Mouse (Mus musculus) lung, embryonic 16.5 days (tissue): ENCODE results near the gene Calr3. TPM values are rescaled to one million over a fixed set of nuclear protein-coding genes. Genes with fewer than 3 reads are reported as not detected.

Experiments
- ATAC-seq: fragments of 200-750 bp; cut with Nextera tagmentation; 2 replicates; pipeline ENCODE4 v1.8.0; 2017; ENCODE audit warnings: low read depth, mild to moderate bottlenecking, moderate library complexity
- H3K27ac ChIP-seq: fragments of 300-500 bp; sonication (generic); 2 replicates; pipeline ENCODE4 v1.5.1; 2014; ENCODE audit warnings: mild to moderate bottlenecking, control low read depth, low read length
- H3K27me3 ChIP-seq: fragments of 300-500 bp; sonication (generic); 2 replicates; pipeline ENCODE4 v1.6.1; 2014; ENCODE audit warnings: low read depth, low read length, mixed read lengths; ENCODE audit not compliant: control insufficient read depth, insufficient read depth
- H3K36me3 ChIP-seq: fragments of 300-500 bp; sonication (generic); 2 replicates; pipeline ENCODE4 v1.6.1; 2014; ENCODE audit warnings: low read length; ENCODE audit not compliant: control insufficient read depth, insufficient read depth
- H3K4me1 ChIP-seq: fragments of 300-500 bp; sonication (generic); replicated peaks from 2 replicates; pipeline ENCODE4 v1.6.1; 2014; ENCODE audit warnings: low read length, mixed read lengths; ENCODE audit not compliant: control insufficient read depth, insufficient read depth
- H3K4me2 ChIP-seq: fragments of 300-500 bp; sonication (generic); 2 replicates; pipeline ENCODE4 v1.6.1; 2014; ENCODE audit warnings: low read depth, low read length, control low read depth
- H3K4me3 ChIP-seq: fragments of 300-500 bp; sonication (generic); 2 replicates; pipeline ENCODE4 v1.5.1; 2014; ENCODE audit warnings: mild to moderate bottlenecking, low read length, control low read depth
- H3K9ac ChIP-seq: fragments of 300-500 bp; sonication (generic); 2 replicates; pipeline ENCODE4 v1.6.1; 2014; ENCODE audit warnings: low read length, control low read depth
- H3K9me3 ChIP-seq: fragments of 300-500 bp; sonication (generic); 2 replicates; pipeline ENCODE4 v1.6.1; 2016; ENCODE audit warnings: low read length; ENCODE audit not compliant: control insufficient read depth
- WGBS: fragments of 180-500 bp; shearing (Covaris S2); extraction: QIAGEN DNeasy Blood & Tissue Kit; methylation state at CpG from one replicate; pipeline ENCODE4 v1.1.7; 2014; 5-methylcytosine and 5-hydroxymethylcytosine counted together
- polyA plus RNA-seq: library from polyadenylated mRNA; unstranded; fragments of >200 nt; fragmentation: Nextera tagmentation; extraction: Ambion mirVana; gene quantifications from 2 replicates; pipeline ENCODE4 v1.2.1, GENCODE M21; 2015

Gene Calr3
- polyA plus RNA-seq, 1 experiment from 2014 or later, result 2.1 TPM

- no peak for ATAC-seq
- WGBS, result 56% methylated on average over 8 of the region's 8 CpGs
- peaks cover 3% of the 10 kb centered on the region; the same call in 1 of the 2 replicates for H3K9me3 ChIP-seq
- H3K9ac ChIP-seq, result no peak overlapping the region
- no peaks in the 10 kb centered on the region for H3K27me3 ChIP-seq
- no peak overlapping the region for H3K4me2 ChIP-seq
- no peaks in the 10 kb centered on the region for H3K4me1 ChIP-seq
- no peak overlapping the region for H3K27ac ChIP-seq
- H3K4me3 ChIP-seq, result no peak overlapping the region
- peaks cover 29% of the 10 kb centered on the region for H3K36me3 ChIP-seq
Observed at GRCm38 (mm10) chr8:72451516-72451915, 7.8 kb upstream of the Calr3 start.

GRCm38 (mm10) chr8:72445071-72445470 is 1.4 kb upstream of the Calr3 start:
- ATAC-seq, result no peak
- Histone ChIP-seq H3K9me3 (no peaks in the 10 kb centered on the region), H3K4me2 (no peak overlapping the region), H3K27me3 (no peaks in the 10 kb centered on the region), H3K4me1 (peaks cover 4% of the 10 kb centered on the region), H3K9ac (no peak overlapping the region), H3K27ac (no peak overlapping the region), H3K4me3 (no peak overlapping the region), H3K36me3 (peaks cover 9% of the 10 kb centered on the region)
- WGBS, result 91% methylated on average over 6 of the region's 6 CpGs

- Histone ChIP-seq H3K36me3 (no peaks in the 10 kb centered on the region; the same call in 1 of the 2 replicates), H3K4me1 (peaks cover 4% of the 10 kb centered on the region), H3K9me3 (no peaks in the 10 kb centered on the region), H3K27ac (peak overlapping the region; percentile 11; the same call in 1 of the 2 replicates), H3K27me3 (no peaks in the 10 kb centered on the region), H3K9ac (peak overlapping the region; percentile 85), H3K4me3 (peak overlapping the region; percentile 62), H3K4me2 (peak overlapping the region; percentile 58)
- 31% methylated on average over 6 of the region's 6 CpGs for WGBS
- ATAC-seq, result peak; percentile 56
Observed at GRCm38 (mm10) chr8:72443994-72444350, 302 bp upstream of the Calr3 start.

GRCm38 (mm10) chr8:72438248-72439015 is 5.2 kb downstream of the Calr3 start:
- H3K4me3 ChIP-seq, result no peak overlapping the region
- no peak overlapping the region for H3K27ac ChIP-seq
- no peak overlapping the region for H3K4me2 ChIP-seq
- peaks cover 4% of the 10 kb centered on the region for H3K4me1 ChIP-seq
- H3K9ac ChIP-seq, result no peak overlapping the region
- H3K9me3 ChIP-seq, result no peaks in the 10 kb centered on the region
- 71% methylated on average over 8 of the region's 8 CpGs for WGBS
- ATAC-seq, result 0 out of 2 replicates have a peak, but pooled peaks have one; percentile 24
- no peaks in the 10 kb centered on the region for H3K27me3 ChIP-seq
- H3K36me3 ChIP-seq, result no peaks in the 10 kb centered on the region

- 14% methylated on average over 2 of the region's 2 CpGs for WGBS
- Histone ChIP-seq H3K4me1 (no peaks in the 10 kb centered on the region), H3K9me3 (no peaks in the 10 kb centered on the region), H3K36me3 (no peaks in the 10 kb centered on the region), H3K4me2 (no peak overlapping the region), H3K9ac (no peak overlapping the region), H3K27ac (no peak overlapping the region), H3K4me3 (no peak overlapping the region), H3K27me3 (no peaks in the 10 kb centered on the region)
- no peak for ATAC-seq
Observed at GRCm38 (mm10) chr8:72434952-72435351, 8.7 kb downstream of the Calr3 start.

GRCm38 (mm10) chr8:72429676-72430075 is 14.0 kb downstream of the Calr3 start:
- Histone ChIP-seq H3K9ac (no peak overlapping the region), H3K36me3 (no peaks in the 10 kb centered on the region), H3K27me3 (no peaks in the 10 kb centered on the region), H3K4me2 (no peak overlapping the region), H3K4me1 (no peaks in the 10 kb centered on the region), H3K4me3 (no peak overlapping the region), H3K27ac (no peak overlapping the region), H3K9me3 (no peaks in the 10 kb centered on the region)
- ATAC-seq, result no peak
- WGBS, result 47% methylated on average over 13 of the region's 13 CpGs

- no peaks in the 10 kb centered on the region for H3K9me3 ChIP-seq
- H3K4me3 ChIP-seq, result no peak overlapping the region
- peaks cover 19% of the 10 kb centered on the region for H3K4me1 ChIP-seq
- no peaks in the 10 kb centered on the region for H3K36me3 ChIP-seq
- no peak for ATAC-seq
- no peaks in the 10 kb centered on the region for H3K27me3 ChIP-seq
- no peak overlapping the region for H3K27ac ChIP-seq
- H3K4me2 ChIP-seq, result no peak overlapping the region
- 49% methylated on average over 1 of the region's 1 CpGs for WGBS
- H3K9ac ChIP-seq, result no peak overlapping the region
Observed at GRCm38 (mm10) chr8:72422926-72423325, 20.7 kb downstream of the Calr3 start.

GRCm38 (mm10) chr8:72421362-72422335 is 22.0 kb downstream of the Calr3 start, which contains the start of gene Eps15l1:
TSS of gene Eps15l1 (minus strand) at chr8:72421460.
- WGBS, result under 1% methylated on average over 48 of the region's 48 CpGs
- no peaks in the 10 kb centered on the region for H3K27me3 ChIP-seq
- H3K27ac ChIP-seq, result peak within 1 kb of the TSS; percentile 79
- peaks cover 19% of the 10 kb centered on the region for H3K4me1 ChIP-seq
- peak within 1 kb of the TSS; percentile 87 for H3K4me2 ChIP-seq
- H3K36me3 ChIP-seq, result no peaks in the 10 kb centered on the region
- peak within 1 kb of the TSS; percentile 93 for H3K9ac ChIP-seq
- peak; percentile 98 for ATAC-seq
- H3K9me3 ChIP-seq, result no peaks in the 10 kb centered on the region
- H3K4me3 ChIP-seq, result peak within 1 kb of the TSS; percentile 80
